Mouse (Mus musculus) splenic B cell, adult 2 months (primary cell): ENCODE measurements around the gene Acoxl.

ENCODE experiments used
- DNase-seq: peaks from one replicate; pipeline ENCODE4 v3.0.0-alpha.2; 2011; ENCODE audit warnings: low read depth, low spot score
- H3K27me3 ChIP-seq: 2 replicates; pipeline ENCODE4 v1.6.1; 2012; ENCODE audit warnings: mild to moderate bottlenecking, low read length, moderate library complexity, mixed read lengths; ENCODE audit not compliant: control insufficient read depth, poor library complexity, insufficient read depth, severe bottlenecking
- H3K36me3 ChIP-seq: 2 replicates; pipeline ENCODE4 v1.6.1; 2012; ENCODE audit warnings: mild to moderate bottlenecking, low read length, moderate library complexity, mixed read lengths; ENCODE audit not compliant: control insufficient read depth, poor library complexity, insufficient read depth, severe bottlenecking

Acoxl gene

DNA sequence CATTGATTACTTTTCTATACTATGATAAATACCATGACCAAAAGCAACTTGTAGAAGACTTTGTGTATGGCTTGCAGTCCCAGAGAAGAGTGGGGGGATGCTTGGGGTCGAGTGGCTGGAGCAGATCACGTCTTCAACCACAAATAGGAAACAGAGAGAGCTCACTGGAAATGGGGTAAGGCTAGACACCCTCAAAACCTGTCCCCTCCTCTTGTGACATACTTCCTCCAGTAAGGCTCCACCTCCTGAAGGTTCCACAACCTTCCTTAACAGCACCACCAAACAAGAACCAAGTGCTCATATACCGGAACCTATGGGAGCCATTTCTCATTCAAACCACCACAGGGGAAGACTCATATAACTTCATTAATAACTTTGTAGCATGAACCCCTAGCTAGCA is 331.9 kb downstream of the Acoxl start:
- no peak for DNase-seq
- Histone ChIP-seq H3K36me3 (no peaks in the 10 kb centered on the region), H3K27me3 (no peaks in the 10 kb centered on the region)

DNA sequence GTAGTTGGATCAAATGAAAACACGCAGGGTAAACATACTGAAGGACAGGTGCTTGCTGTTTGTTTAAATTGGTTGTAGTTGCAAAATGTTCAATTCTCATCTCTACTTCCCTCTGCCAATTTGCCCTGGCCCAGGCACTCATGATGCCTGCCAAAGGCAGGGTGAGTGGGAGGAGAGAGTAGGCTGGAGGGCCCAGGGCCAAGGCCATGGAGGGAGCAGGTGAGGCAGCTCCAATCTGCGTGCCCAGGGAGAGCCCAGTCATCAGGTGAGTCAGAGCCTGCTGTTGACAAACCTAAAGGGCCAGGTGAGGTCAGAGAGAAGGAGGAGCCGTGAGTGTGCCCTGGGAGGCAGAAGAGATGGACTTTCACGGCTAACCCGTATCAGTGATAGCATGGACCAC is 333.6 kb downstream of the Acoxl start:
- Histone ChIP-seq H3K27me3 (no peaks in the 10 kb centered on the region), H3K36me3 (no peaks in the 10 kb centered on the region)
- DNase-seq: no peak
